Mouse (Mus musculus): Measurements from ENCODE around the gene Krtap29-1.

The Krtap29-1 gene

DNA sequence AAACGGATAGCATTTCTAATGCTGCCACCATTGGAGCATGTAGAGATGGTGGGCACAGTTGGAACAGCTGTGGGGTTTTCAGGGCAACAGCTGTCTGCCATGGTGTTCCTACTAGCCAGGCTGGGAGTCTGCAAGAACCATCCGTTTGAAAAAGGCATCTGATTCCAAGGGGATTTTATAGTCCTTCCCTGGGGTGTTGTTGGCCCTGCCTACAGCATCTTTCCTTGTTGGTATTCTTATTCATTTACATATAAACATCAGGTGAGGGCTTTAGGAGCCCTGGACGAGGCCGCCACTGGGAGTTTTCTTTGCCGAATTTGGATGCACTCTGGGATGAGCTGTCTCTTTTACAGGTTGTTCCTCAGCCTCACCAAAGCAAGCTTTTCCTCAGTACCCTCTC lies at the start of gene Krtap29-1:
Gene Krtap29-1, minus strand, starts transcription at position 101 of the 400 bp plus-strand sequence.
- TF ChIP-seq GATA4 (IDR thresholded peaks at IDR 0.05; ENCODE audit: insufficient replicate concordance, low read length) = no peak

DNA sequence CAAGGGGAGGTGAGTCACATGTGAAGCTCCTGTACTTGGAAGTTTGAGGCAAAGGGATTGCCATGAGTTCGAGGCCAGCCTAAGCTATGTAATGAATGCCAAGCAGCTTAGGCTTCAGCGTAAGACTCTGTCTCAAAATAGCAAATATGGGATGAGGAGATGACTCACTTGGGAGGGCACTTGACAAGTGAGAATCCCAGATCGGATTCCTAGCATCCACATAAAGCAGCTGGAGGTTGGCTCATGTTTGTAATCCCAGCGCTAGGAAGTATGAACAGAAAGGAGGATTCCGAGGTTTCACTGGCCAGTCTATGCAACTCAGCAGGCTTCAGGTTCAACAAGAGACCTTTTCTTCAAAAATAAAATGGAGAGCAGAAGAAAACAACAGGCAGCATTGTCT lies 42.6 kb upstream of the Krtap29-1 start:
- no peak for TF ChIP-seq GATA4 (IDR thresholded peaks at IDR 0.05; ENCODE audit: insufficient replicate concordance, low read length)

DNA sequence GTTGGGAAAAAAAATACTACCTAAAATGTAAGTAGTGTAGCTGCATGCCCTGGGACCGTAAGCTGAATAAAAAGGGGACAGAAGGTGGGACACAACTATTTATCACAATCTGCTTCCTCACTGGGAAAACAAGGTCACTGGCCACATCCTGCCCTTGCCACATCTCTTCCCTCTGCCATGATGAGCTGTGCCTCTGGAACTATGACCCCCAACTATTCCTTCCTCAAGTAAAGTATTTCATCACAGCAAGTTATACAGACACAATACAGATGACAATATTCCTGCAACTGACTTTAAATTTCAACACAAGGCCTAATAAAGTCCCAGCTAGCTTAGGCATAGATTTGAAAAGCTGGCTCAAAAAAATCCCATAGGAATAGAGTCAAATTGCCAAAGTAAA lies 40.6 kb upstream of the Krtap29-1 start:
- no peak for TF ChIP-seq GATA4 (IDR thresholded peaks at IDR 0.05; ENCODE audit: insufficient replicate concordance, low read length)

DNA sequence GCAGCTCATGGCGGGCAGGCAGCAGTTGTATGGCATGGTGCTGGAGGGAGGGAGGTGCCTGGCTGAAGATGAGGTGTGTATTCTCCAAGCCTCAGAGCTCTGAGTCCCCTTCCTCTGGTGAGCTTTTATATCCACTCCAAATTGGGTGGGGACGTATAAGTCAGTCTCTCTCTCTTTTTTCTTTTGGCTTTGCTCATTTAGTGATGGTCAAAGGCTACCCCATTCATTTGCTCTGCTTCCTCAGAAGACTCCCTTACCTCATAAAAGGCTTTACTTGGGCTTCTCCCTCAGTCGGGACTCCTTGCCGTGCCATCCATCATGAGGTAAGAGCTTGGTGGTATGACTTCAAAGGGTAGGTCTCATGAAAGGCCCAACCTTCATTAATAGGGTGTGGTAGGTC lies 37.3 kb upstream of the Krtap29-1 start, which contains the start of gene Krt33a:
Gene Krt33a, minus strand, starts transcription at position 101 of the 400 bp plus-strand sequence.
- TF ChIP-seq GATA4 (IDR thresholded peaks at IDR 0.05; ENCODE audit: insufficient replicate concordance, low read length) = no peak

DNA sequence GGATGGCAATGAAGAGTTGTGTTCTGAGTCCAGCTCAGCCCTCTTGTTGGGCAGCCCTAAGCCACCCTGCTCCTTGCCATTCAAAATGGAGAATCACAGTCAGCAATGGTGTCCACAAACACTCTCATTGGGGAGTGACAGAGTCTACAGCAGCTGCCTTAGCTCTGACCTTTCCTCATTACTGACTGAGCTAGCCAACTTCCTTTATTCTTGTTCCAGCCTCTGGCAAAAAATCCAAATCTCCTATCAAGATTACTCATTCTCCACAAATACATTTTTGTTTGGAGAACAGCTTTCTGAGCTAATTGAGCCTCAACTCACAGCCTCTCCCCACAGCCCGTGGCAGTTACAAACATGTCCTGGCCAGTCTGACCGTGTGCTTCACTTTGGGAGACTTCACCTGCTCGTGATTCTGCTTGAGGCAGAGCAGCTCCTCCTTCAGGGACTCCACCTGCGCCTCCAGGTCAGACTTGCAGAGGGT lies 34.9 kb upstream of the Krtap29-1 start:
- no peak for TF ChIP-seq GATA4 (IDR thresholded peaks at IDR 0.05; ENCODE audit: insufficient replicate concordance, low read length)

DNA sequence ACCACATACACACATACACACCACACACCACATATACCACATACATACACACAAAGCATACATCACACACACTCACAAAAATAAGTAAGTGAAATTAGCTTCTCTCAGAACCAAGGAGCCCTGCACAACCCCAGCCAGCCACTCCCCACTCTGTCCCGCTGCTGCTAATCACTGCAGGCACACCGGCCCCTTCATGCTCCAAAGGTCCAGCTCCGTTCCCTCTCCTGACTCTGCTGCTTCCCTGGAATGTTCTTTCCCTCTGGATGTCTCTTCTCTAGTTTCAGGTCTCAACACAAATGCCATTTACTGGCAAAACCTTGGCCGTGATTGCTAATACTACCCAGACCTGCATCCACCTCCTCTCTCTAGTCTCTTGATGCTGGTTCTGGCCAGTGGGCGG lies 31.8 kb upstream of the Krtap29-1 start:
- no peak for TF ChIP-seq GATA4 (IDR thresholded peaks at IDR 0.05; ENCODE audit: insufficient replicate concordance, low read length)

DNA sequence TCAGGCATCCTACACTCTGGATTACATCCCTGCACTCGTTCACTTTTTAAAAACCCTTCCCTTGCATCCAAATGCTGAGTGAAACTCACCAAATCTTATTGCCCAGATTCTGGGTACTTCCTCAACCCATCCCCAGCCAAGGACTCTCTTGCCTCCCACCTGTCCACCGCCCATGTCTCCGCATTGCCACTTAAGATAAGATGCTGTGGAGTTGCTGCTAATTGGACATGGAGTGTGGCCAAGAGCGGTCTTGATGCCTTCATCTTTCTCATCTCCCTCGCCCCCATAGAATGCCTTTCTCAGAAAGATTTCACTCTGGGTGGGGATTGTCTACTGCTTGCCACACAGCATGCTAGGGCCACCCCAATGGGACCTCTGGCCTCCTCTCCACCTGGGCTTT lies 29.5 kb upstream of the Krtap29-1 start:
- no peak for TF ChIP-seq GATA4 (IDR thresholded peaks at IDR 0.05; ENCODE audit: insufficient replicate concordance, low read length)

DNA sequence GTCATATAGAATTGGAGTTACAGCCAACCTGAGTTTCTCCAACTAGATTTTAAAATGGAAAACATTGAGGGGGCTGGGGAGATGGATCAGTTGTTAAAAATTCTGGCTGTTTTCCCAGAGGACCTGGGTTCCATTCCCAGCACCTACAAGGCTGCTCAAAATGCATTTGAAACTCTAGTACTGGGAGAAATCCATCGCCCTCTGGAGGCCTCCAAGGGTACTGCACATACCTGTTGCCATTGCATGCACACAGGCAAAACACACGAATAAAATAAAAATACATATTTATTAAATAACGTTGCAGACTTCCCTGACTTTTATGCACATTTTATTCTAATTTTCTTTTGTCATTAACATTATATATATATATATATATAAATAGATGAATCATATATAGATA lies 27.8 kb upstream of the Krtap29-1 start:
- no peak for TF ChIP-seq GATA4 (IDR thresholded peaks at IDR 0.05; ENCODE audit: insufficient replicate concordance, low read length)

DNA sequence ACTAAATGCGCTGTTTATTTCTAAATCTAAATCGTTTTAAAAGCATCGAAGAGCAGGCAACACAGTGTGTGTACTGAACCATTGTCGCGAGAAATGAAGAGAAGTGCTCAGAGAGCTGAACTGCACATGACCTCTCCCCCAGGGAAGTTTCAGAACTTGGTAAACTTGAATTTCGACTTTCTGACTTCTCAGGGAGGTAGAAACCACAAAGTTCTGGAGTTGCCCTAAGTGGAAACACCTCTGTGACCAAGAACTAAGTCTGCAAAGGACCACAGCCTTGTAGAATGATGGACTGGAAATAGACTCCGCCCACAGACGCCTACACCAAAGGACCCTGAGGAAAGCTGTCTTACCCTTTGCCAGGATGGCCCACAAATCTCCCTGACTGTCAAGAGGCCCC lies 27.1 kb upstream of the Krtap29-1 start:
- TF ChIP-seq GATA4 (IDR thresholded peaks at IDR 0.05; ENCODE audit: insufficient replicate concordance, low read length) = no peak

DNA sequence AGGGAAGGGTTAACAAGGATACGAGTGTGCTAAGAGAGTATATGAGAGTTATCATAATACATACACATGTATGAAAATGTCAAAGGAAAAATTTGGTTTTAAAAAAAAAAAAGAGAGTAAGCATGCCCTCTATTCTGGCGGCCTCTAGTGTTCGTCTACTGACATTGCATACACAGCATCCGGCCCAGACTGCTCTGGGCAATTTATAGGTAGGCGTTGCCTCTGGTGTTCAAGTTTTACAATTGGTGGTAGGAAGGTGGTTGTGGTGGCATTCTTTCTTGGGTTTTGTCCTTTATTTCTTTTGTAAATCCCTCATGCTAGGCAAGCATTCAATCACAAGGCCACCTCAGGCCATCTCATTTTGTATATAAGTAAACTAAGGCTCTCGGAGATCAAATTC lies 26.0 kb upstream of the Krtap29-1 start:
- TF ChIP-seq GATA4 (IDR thresholded peaks at IDR 0.05; ENCODE audit: insufficient replicate concordance, low read length) = no peak

DNA sequence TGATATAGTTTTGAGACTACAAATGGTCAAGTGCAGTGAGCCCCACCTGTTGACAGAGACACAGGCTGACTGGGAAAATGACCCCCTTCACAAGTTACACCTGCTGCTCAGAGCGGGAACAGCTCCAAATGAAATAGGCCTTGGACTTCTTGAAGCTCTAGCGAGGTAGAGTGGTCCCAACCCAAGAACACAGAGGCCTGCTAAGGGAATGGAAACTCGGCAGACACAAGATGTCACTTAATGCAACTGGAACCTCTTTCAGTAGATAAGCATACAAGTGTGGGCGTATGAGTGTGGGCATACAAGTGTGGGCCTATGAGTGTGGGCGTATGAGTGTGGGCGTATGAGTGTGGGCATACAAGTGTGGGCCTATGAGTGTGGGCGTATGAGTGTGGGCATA lies 20.2 kb upstream of the Krtap29-1 start:
- TF ChIP-seq GATA4 (IDR thresholded peaks at IDR 0.05; ENCODE audit: insufficient replicate concordance, low read length) = no peak

DNA sequence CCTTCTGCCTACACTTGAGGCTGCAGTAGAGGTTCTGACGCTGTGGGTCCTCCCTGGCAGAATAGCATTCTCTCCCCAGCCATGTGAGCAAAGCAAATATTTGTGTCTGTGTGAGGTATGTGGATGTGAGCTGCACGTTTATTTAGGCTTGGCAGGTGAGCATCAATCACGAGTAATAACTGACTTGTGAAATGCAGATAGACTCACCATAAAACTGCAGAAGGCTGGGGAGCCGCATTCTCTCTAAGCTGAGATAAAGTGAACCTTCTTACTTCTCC lies 15.5 kb upstream of the Krtap29-1 start:
- no peak for TF ChIP-seq GATA4 (IDR thresholded peaks at IDR 0.05; ENCODE audit: insufficient replicate concordance, low read length)

DNA sequence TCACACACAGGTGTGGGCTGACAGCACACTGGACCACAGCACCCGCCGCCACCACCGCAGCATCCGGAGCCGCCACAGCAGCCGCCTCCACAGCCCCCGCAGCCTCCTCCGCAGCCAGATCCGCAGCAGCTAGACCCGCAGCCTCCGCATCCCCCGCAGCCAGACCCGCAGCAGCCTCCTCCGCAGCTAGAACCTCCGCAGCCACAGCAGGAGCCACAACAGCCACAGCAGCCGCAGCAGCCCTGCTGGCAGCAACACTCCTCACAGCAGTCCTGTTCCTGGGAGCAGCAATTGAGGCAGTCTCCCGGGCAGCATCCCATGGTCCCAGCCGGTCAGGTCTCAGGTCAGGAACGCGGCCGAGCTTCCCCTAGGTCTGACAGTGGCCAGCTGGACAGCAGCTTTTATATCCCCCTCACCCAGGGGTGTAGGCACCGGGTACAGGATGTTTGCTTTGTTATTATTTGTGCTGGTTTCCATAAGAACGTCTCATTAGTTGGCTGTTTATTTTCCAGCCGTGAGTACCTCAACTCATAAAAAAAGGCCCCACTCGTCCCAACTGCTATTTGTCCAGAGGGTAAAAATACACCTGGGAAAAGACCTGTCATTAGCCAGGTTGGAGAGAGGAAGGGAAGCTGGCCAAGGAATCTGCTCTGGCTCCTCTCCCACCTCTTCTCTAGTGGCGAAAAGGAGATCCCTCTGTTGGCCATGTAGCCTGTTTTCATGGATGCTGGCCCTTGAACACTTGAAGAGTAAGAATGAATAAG lies 14.9 kb upstream of the Krtap29-1 start, which contains the start of gene Krtap17-1:
Gene Krtap17-1, minus strand, starts transcription at position 375 of the 764 bp plus-strand sequence.
- no peak for TF ChIP-seq GATA4 (IDR thresholded peaks at IDR 0.05; ENCODE audit: insufficient replicate concordance, low read length)

DNA sequence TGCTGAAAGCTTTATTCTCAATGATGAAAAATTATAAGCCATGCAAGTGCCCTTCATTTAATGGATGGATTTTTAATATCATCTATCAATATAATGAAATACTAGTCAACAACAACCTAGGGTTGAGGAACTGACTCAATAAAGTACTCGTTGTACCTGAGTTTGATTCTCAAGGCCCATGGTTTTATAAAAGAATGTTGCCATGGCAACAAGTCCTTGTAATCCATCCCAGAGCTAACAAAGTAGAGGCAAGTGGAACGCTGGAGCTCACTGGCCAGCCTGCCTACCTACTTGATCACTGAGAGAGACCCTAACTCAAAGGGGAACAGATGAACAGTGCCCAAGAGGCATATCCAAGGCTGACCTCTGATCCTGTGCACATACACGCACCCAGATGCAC lies 11.7 kb upstream of the Krtap29-1 start:
- no peak for TF ChIP-seq GATA4 (IDR thresholded peaks at IDR 0.05; ENCODE audit: insufficient replicate concordance, low read length)

DNA sequence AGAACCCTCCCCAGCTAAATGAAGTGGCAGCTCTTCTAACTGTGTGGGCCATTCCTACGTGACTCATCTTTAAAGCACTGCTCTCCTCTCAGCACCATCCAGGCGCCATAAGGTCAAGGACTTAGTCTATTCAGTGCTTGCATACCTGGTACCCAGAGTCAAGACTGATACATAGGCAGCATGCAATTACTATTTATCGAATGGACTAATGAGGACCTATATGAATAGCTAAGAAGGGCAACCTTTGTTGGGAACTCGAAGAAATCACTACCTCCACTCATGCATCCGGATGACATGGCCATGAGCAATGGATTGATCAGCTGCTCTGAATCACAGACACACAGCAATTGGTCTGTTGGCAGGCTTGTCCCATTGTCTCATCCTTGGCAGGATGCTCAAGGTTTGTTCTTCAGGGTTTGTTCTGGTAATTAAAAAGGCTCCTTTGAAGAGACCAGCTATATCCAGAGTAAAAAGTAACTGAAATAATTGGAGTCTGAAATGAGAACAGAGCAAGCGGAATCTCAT lies 11.1 kb upstream of the Krtap29-1 start:
- no peak for TF ChIP-seq GATA4 (IDR thresholded peaks at IDR 0.05; ENCODE audit: insufficient replicate concordance, low read length)

DNA sequence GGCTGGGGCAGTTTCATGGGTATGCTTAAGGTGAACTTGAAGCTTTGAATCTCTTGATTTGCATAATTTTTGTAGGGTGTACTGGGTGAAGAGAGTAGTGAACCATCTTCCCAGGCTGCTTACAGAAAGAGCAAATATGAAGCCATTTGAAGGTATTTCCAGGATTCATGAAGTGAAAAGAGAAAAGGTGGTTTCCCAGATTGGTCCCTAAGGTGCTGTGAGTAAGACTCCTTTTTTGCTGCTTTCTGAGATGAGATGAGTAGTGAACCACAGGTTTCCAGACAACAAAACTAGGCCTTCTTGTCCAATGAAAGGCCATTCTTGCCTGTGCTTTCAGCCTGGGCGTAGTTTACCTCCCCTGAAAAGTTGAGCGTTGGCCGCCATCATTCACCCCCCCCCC lies 9.7 kb upstream of the Krtap29-1 start:
- TF ChIP-seq GATA4 (IDR thresholded peaks at IDR 0.05; ENCODE audit: insufficient replicate concordance, low read length) = no peak

DNA sequence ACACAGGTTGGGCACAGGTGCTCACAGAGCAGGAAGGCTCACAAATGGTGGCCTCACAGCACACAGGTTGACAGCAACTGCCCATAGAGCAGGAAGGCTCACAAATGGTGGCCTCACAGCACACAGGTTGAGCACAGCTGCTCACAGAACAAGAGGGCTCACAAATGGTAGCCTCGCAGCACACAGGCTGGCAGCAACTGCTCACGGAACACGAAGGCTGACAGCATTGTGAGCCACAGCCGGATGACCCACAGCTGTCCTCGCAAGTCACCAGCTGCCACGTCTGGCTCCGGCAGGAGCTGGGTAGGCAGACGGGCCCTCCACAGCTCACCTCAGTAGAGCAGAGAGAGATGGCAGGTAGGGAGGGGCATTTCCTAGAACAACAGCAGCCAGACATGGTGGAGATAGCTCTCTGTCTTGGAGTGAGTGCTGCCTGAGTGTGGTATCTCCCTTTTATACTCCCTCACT lies 7.4 kb upstream of the Krtap29-1 start, which contains the start of gene Krtap16-1:
Gene Krtap16-1, minus strand, starts transcription at position 418 of the 468 bp plus-strand sequence.
- TF ChIP-seq GATA4 (IDR thresholded peaks at IDR 0.05; ENCODE audit: insufficient replicate concordance, low read length) = no peak

Measured in liver, adult (tissue).